Mouse (Mus musculus): ENCODE data around the gene Ncapg. TPM values are rescaled to one million over a fixed set of nuclear protein-coding genes. Genes with fewer than 3 reads are reported as not detected.
"Not testable (repeated sequence)": the region's sequence is repeated elsewhere in the genome, so short reads cannot be mapped to it uniquely, and the experiment has no call there.

The Ncapg gene
- total RNA-seq (2015) (76.7 and 107 TPM in 2 replicates), total RNA-seq (2017) (70.5 and 82.4 TPM in 2 replicates)

- peak; percentile 95 for ATAC-seq (replicated peaks; ENCODE audit: poor library complexity)
These were observed at the start of gene Ncapg for GRCm38 (mm10) chr5:45669598-45670279. Gene Ncapg (plus strand): TSS chr5:45669919.

GRCm38 (mm10) chr5:45621511-45621910 is 48.2 kb upstream of the Ncapg start:
- no peak for ATAC-seq (replicated peaks; ENCODE audit: poor library complexity)

GRCm38 (mm10) chr5:45627771-45628170 is 41.9 kb upstream of the Ncapg start:
- ATAC-seq (replicated peaks; ENCODE audit: poor library complexity) = no peak

- ATAC-seq (replicated peaks; ENCODE audit: poor library complexity) = no peak
These were observed 40.2 kb upstream of the Ncapg start for GRCm38 (mm10) chr5:45629470-45629869.

GRCm38 (mm10) chr5:45638378-45638777 is 31.3 kb upstream of the Ncapg start:
- ATAC-seq (replicated peaks; ENCODE audit: poor library complexity) = no peak

GRCm38 (mm10) chr5:45638806-45639714 is 30.7 kb upstream of the Ncapg start, which contains the start of gene Fam184b:
Gene Fam184b (minus strand): TSS chr5:45639614.
- ATAC-seq (replicated peaks; ENCODE audit: poor library complexity) = peak; percentile 85

GRCm38 (mm10) chr5:45639715-45640092 is 30.0 kb upstream of the Ncapg start:
- ATAC-seq (replicated peaks; ENCODE audit: poor library complexity) = no peak

- ATAC-seq (replicated peaks; ENCODE audit: poor library complexity) = no peak
These were observed 18.6 kb upstream of the Ncapg start for GRCm38 (mm10) chr5:45651026-45651703.

- not testable (repeated sequence) for ATAC-seq (replicated peaks; ENCODE audit: poor library complexity)
These were observed 11.3 kb upstream of the Ncapg start for GRCm38 (mm10) chr5:45658406-45658805.

- peak; percentile 17; the same call in 1 of the 2 replicates for ATAC-seq (replicated peaks; ENCODE audit: poor library complexity)
These were observed 1.4 kb upstream of the Ncapg start for GRCm38 (mm10) chr5:45668324-45668723.

GRCm38 (mm10) chr5:45668831-45669230 is 888 bp upstream of the Ncapg start:
- 0 out of 2 replicates have a peak, but pooled peaks have one; percentile 8 for ATAC-seq (replicated peaks; ENCODE audit: poor library complexity)

- no peak for ATAC-seq (replicated peaks; ENCODE audit: poor library complexity)
These were observed 503 bp upstream of the Ncapg start for GRCm38 (mm10) chr5:45669234-45669597.

GRCm38 (mm10) chr5:45670280-45670670 is 556 bp downstream of the Ncapg start:
- ATAC-seq (replicated peaks; ENCODE audit: poor library complexity) = no peak

GRCm38 (mm10) chr5:45670894-45671494 is 1.3 kb downstream of the Ncapg start:
- ATAC-seq (replicated peaks; ENCODE audit: poor library complexity) = no peak

- no peak for ATAC-seq (replicated peaks; ENCODE audit: poor library complexity)
These were observed 5.3 kb downstream of the Ncapg start for GRCm38 (mm10) chr5:45675032-45675431.

GRCm38 (mm10) chr5:45677639-45678038 is 7.9 kb downstream of the Ncapg start:
- peak; percentile 90 for ATAC-seq (replicated peaks; ENCODE audit: poor library complexity)

GRCm38 (mm10) chr5:45679955-45680354 is 10.2 kb downstream of the Ncapg start:
- no peak for ATAC-seq (replicated peaks; ENCODE audit: poor library complexity)

GRCm38 (mm10) chr5:45683388-45683787 is 13.7 kb downstream of the Ncapg start:
- ATAC-seq (replicated peaks; ENCODE audit: poor library complexity) = no peak

GRCm38 (mm10) chr5:45685243-45685642 is 15.5 kb downstream of the Ncapg start:
- no peak for ATAC-seq (replicated peaks; ENCODE audit: poor library complexity)

GRCm38 (mm10) chr5:45686223-45686622 is 16.5 kb downstream of the Ncapg start:
- ATAC-seq (replicated peaks; ENCODE audit: poor library complexity) = no peak

GRCm38 (mm10) chr5:45689152-45689551 is 19.4 kb downstream of the Ncapg start:
- ATAC-seq (replicated peaks; ENCODE audit: poor library complexity) = peak; percentile 37
